Mouse (Mus musculus): ENCODE results near the gene Olfr738. TPM values are rescaled to one million over a fixed set of nuclear protein-coding genes. Genes with fewer than 3 reads are reported as not detected.

Olfr738 gene
- not detected for total RNA-seq (2021)
- long read RNA-seq = 0 reads

DNA sequence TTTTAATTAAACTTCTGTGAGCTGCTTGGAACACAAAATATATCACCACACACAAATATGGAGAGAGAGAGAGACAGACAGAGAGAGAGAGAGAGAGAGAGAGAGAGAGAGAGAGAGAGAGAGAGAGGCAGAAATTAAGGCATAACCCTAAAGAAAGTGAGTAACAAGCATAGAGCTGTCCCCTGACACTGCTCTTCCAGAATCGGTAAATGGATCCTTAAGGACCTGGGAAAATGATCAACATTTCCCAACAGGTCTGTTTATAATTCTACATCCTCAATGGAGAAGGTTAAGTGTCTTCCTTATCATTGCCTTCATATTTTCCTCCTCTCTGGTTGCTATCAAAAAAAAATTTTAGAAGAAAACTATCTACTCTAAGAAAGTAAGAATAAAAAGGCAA, at the start of gene Olfr738:
TSS of gene Olfr738 (plus strand) at position 301 of the 400 bp plus-strand sequence.
- DNase-seq (ENCODE audit: low spot score in 2 of 2) = no peak

- DNase-seq (ENCODE audit: low spot score in 2 of 2) = no peak
Observed at GRCm38 (mm10) chr14:50357593-50357992, 49.8 kb upstream of the Olfr738 start, which contains the start of gene Tlr11. Tlr11 (plus strand) TSS chr14:50357914.

- no peak for DNase-seq (ENCODE audit: low spot score in 2 of 2)
Observed at GRCm38 (mm10) chr14:50360480-50360879, 46.9 kb upstream of the Olfr738 start.

- DNase-seq (ENCODE audit: low spot score in 2 of 2) = no peak
Observed at GRCm38 (mm10) chr14:50363561-50363960, 43.8 kb upstream of the Olfr738 start.

DNA sequence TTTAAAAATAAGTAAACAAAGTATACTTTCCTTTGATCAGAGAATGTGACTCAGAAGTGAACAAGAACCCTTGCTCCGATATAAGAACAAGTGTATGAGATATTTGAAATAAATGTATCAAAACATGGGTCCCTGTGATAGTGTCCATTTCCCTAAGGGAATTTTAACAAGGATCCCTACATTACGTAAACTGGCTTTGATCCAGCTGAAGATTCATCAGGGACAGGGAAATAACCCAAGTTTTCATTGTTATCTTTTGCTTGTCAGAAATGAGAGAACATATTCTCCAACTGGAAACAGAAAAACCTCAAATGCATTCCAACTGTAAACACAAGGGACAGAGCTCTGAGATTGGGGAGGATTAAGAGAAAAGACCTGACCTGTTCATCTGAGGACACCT, 26.5 kb upstream of the Olfr738 start, which contains the start of gene Olfr736:
TSS of gene Olfr736 (plus strand) at position 301 of the 400 bp plus-strand sequence.
- DNase-seq (ENCODE audit: low spot score in 2 of 2) = no peak

DNA sequence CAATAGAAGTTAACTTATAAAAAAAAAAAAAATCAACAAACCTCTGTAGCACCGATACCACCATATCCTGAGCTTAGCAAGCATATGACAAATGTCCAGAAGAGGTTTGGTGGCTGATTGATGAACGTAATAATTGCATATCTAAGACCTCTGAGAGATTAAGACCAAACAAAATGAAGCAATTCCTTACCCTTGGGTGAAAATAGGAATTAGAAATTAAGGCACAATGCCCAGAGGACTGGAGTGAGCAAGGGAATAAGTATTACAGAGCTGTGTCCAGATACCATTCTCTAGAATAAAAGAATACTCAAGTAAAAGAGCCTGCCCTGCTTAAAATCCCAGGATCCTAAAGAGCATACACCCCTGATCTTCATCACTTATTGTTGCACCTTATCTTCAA, 11.0 kb downstream of the Olfr738 start, which contains the start of gene Olfr739:
TSS of gene Olfr739 (plus strand) at position 301 of the 400 bp plus-strand sequence.
- DNase-seq (ENCODE audit: low spot score in 2 of 2) = no peak

- no peak for DNase-seq (ENCODE audit: low spot score in 2 of 2)
Observed at GRCm38 (mm10) chr14:50445245-50445644, 37.9 kb downstream of the Olfr738 start, which contains the start of gene Olfr740. Olfr740 (plus strand) TSS chr14:50445545.

Other genes starting within 250 kb of the Olfr738 start
- not detected for gene Olfr730, start 219.4 kb upstream of the Olfr738 start, total RNA-seq (2021)
- not detected for gene Olfr731, start 165.7 kb upstream of the Olfr738 start, total RNA-seq (2021)
- not detected for gene Olfr732, start 123.4 kb upstream of the Olfr738 start, total RNA-seq (2021)
- gene Olfr733, start 106.0 kb upstream of the Olfr738 start, total RNA-seq (2021) = not detected
- not detected for gene Olfr734, start 80.8 kb upstream of the Olfr738 start, total RNA-seq (2021)
- not detected for gene Olfr735, start 58.7 kb upstream of the Olfr738 start, total RNA-seq (2021)
- gene Tlr11, start 49.7 kb upstream of the Olfr738 start, total RNA-seq (2021) = not detected
- not detected for gene Olfr736, start 26.4 kb upstream of the Olfr738 start, total RNA-seq (2021)
- gene Olfr739, start 11.1 kb downstream of the Olfr738 start, total RNA-seq (2021) = not detected
- not detected for gene Olfr740, start 38.0 kb downstream of the Olfr738 start, total RNA-seq (2021)
- not detected for gene Olfr741, start 65.2 kb downstream of the Olfr738 start, total RNA-seq (2021)
- gene Olfr742, start 96.0 kb downstream of the Olfr738 start, total RNA-seq (2021) = not detected
- not detected for gene Olfr743, start 114.3 kb downstream of the Olfr738 start, total RNA-seq (2021)
- not detected for gene Olfr744, start 207.3 kb downstream of the Olfr738 start, total RNA-seq (2021)
- not detected for gene Olfr745, start 231.8 kb downstream of the Olfr738 start, total RNA-seq (2021)
- not detected for gene Olfr746, start 239.5 kb downstream of the Olfr738 start, total RNA-seq (2021)